Mouse (Mus musculus) brain, embryonic 18.5 days (tissue): ENCODE data around the gene Prr23a2.
"Not testable (repeated sequence)": the region's sequence is repeated elsewhere in the genome, so short reads cannot be mapped to it uniquely, and the experiment has no call there.

Source experiments
- DNase-seq: peaks from one replicate; pipeline ENCODE4 v3.0.0-alpha.2; 2012; ENCODE audit warnings: low read depth, low spot score

Gene Prr23a2

GRCm38 (mm10) chr9:98856210-98856609 lies at the start of gene Prr23a2:
Prr23a2 (plus strand) TSS chr9:98856494.
- no peak for DNase-seq

- no peak for DNase-seq
Measured at GRCm38 (mm10) chr9:98807631-98808030, 48.7 kb upstream of the Prr23a2 start.

GRCm38 (mm10) chr9:98809526-98809925 lies 46.8 kb upstream of the Prr23a2 start:
- not testable (repeated sequence) for DNase-seq

- no peak for DNase-seq
Measured at GRCm38 (mm10) chr9:98816066-98816465, 40.2 kb upstream of the Prr23a2 start.

GRCm38 (mm10) chr9:98817592-98817991 lies 38.7 kb upstream of the Prr23a2 start:
- DNase-seq = no peak

- no peak for DNase-seq
Measured at GRCm38 (mm10) chr9:98818971-98819370, 37.3 kb upstream of the Prr23a2 start.

GRCm38 (mm10) chr9:98819481-98819880 lies 36.8 kb upstream of the Prr23a2 start:
- no peak for DNase-seq

- no peak for DNase-seq
Measured at GRCm38 (mm10) chr9:98820461-98820860, 35.8 kb upstream of the Prr23a2 start.

GRCm38 (mm10) chr9:98821067-98821466 lies 35.2 kb upstream of the Prr23a2 start:
- DNase-seq = no peak

- DNase-seq = no peak
Measured at GRCm38 (mm10) chr9:98823805-98824204, 32.5 kb upstream of the Prr23a2 start.

GRCm38 (mm10) chr9:98829508-98829907 lies 26.8 kb upstream of the Prr23a2 start:
- DNase-seq = no peak

- no peak for DNase-seq
Measured at GRCm38 (mm10) chr9:98837537-98838074, 18.7 kb upstream of the Prr23a2 start.

GRCm38 (mm10) chr9:98842117-98842516 lies 14.2 kb upstream of the Prr23a2 start, which contains the start of gene Prr23a1:
Prr23a1 (plus strand) TSS chr9:98842503.
- DNase-seq = no peak

GRCm38 (mm10) chr9:98863463-98863862 lies 7.2 kb downstream of the Prr23a2 start:
- DNase-seq = no peak

- DNase-seq = no peak
Measured at GRCm38 (mm10) chr9:98864571-98864970, 8.3 kb downstream of the Prr23a2 start, which contains the start of gene Prr23a3. Prr23a3 (plus strand) TSS chr9:98864767.

GRCm38 (mm10) chr9:98901486-98901885 lies 45.2 kb downstream of the Prr23a2 start:
- DNase-seq = no peak

GRCm38 (mm10) chr9:98902819-98903218 lies 46.5 kb downstream of the Prr23a2 start, which contains the start of gene 7420426K07Rik:
7420426K07Rik (plus strand) TSS chr9:98903119.
- no peak for DNase-seq
